Mouse (Mus musculus) myocyte (in vitro differentiated cells): ENCODE data around the gene Xcl1. TPM values are rescaled to one million over a fixed set of nuclear protein-coding genes. Genes with fewer than 3 reads are reported as not detected.
"Not testable (repeated sequence)": the region's sequence is repeated elsewhere in the genome, so short reads cannot be mapped to it uniquely, and the experiment has no call there.

Source experiments
- H3K27me3 ChIP-seq: one replicate; pipeline ENCODE4 v1.6.1; 2011; ENCODE audit not compliant: control insufficient read depth, insufficient read depth, insufficient read length
- H3K36me3 ChIP-seq: one replicate; pipeline ENCODE4 v1.6.1; 2011; ENCODE audit not compliant: control insufficient read depth, insufficient read depth
- H3K4me2 ChIP-seq: one replicate; pipeline ENCODE4 v1.6.1; 2011; ENCODE audit warnings: low read depth, control low read depth
- H3K4me3 ChIP-seq: one replicate; pipeline ENCODE4 v1.5.1; 2011; ENCODE audit warnings: mild to moderate bottlenecking, control low read depth, moderate library complexity
- H3K79me2 ChIP-seq: one replicate; pipeline ENCODE4 v1.6.1; 2011; ENCODE audit not compliant: control insufficient read depth, insufficient read depth
- H3ac ChIP-seq: one replicate; pipeline ENCODE4 v1.6.1; 2011; ENCODE audit not compliant: control insufficient read depth, insufficient read length
- CEBPB ChIP-seq: IDR thresholded peaks from 2 replicates; pipeline ENCODE4 v1.6.1; 2011; ENCODE audit warnings: mild to moderate bottlenecking, moderate library complexity; ENCODE audit not compliant: poor library complexity, insufficient read depth, severe bottlenecking
- E2F4 ChIP-seq: IDR thresholded peaks from one replicate; pipeline ENCODE4 v1.6.1; 2011; ENCODE audit warnings: mild to moderate bottlenecking, control low read depth, moderate library complexity; ENCODE audit not compliant: insufficient read depth
- MAX ChIP-seq: IDR thresholded peaks from one replicate; pipeline ENCODE4 v1.6.1; 2011; ENCODE audit warnings: low read depth, mild to moderate bottlenecking, control low read depth
- MYOD1 ChIP-seq, 3 experiments: IDR thresholded peaks; one replicate each; pipeline ENCODE4 v1.6.1; 2011; ENCODE audit warnings: control low read depth in 2 of 3, low read depth in 2 of 3, mild to moderate bottlenecking in 2 of 3, moderate library complexity in 1 of 3; ENCODE audit not compliant: insufficient read length in 2 of 3, control insufficient read depth in 1 of 3
- MYOG ChIP-seq, 3 experiments: IDR thresholded peaks; one replicate each; pipeline ENCODE4 v1.6.1; 2011; ENCODE audit warnings: control low read depth in 2 of 3, low read depth in 2 of 3, mild to moderate bottlenecking in 2 of 3; ENCODE audit not compliant: insufficient read length in 2 of 3, control insufficient read depth in 1 of 3, insufficient read depth in 1 of 3
- POLR2A ChIP-seq: IDR thresholded peaks from one replicate; pipeline ENCODE4 v1.6.1; 2011; ENCODE audit warnings: low read depth, mild to moderate bottlenecking, control low read depth, moderate library complexity; ENCODE audit not compliant: insufficient read length
- POLR2AphosphoS2 ChIP-seq: IDR thresholded peaks from one replicate; pipeline ENCODE4 v1.6.1; 2011; ENCODE audit warnings: low read depth, control low read depth; ENCODE audit not compliant: insufficient read length
- REST ChIP-seq: IDR thresholded peaks from one replicate; pipeline ENCODE4 v1.6.1; 2011; ENCODE audit warnings: mild to moderate bottlenecking, control low read depth, moderate library complexity; ENCODE audit not compliant: insufficient read depth, insufficient read length
- SRF ChIP-seq: IDR thresholded peaks from one replicate; pipeline ENCODE4 v1.6.1; 2011; ENCODE audit warnings: low read depth; ENCODE audit not compliant: control insufficient read depth, insufficient read length
- TCF12 ChIP-seq: IDR thresholded peaks from one replicate; pipeline ENCODE4 v1.6.1; 2011; ENCODE audit warnings: mild to moderate bottlenecking, control low read depth; ENCODE audit not compliant: poor library complexity, insufficient read depth, severe bottlenecking
- TCF3 ChIP-seq: IDR thresholded peaks from one replicate; pipeline ENCODE4 v1.6.1; 2011; ENCODE audit warnings: low read depth, control low read depth; ENCODE audit not compliant: insufficient read length
- USF1 ChIP-seq: IDR thresholded peaks from one replicate; pipeline ENCODE4 v1.6.1; 2011; ENCODE audit warnings: low read depth, mild to moderate bottlenecking, control low read depth, moderate library complexity
- polyA plus RNA-seq: library from polyadenylated mRNA; unstranded; fragments of >200 nt; fragmentation: generic; extraction: Trizol; gene quantifications from one replicate; pipeline ENCODE4 v1.2.1, GENCODE M21; 2012; ENCODE audit warnings: missing spikeins

Xcl1 gene
- 0.10 TPM for polyA plus RNA-seq

GRCm38 (mm10) chr1:164935477-164936044 is at the start of gene Xcl1:
Gene Xcl1, minus strand, starts transcription at chr1:164935527.
- no peaks in the 10 kb centered on the region for H3K27me3 ChIP-seq
- TF ChIP-seq MYOD1 (IDR thresholded peaks at IDR 0.05; ENCODE audit: control insufficient read depth in 1 of 3, insufficient read length in 2 of 3, low read depth in 2 of 3) (peak in 1 of 3 experiments; percentile 40), TCF3 (no peak), SRF (no peak)
- no peaks in the 10 kb centered on the region for H3K36me3 ChIP-seq
- no peak within 1 kb of the TSS for H3ac ChIP-seq
- H3K79me2 ChIP-seq, result no peaks in the 10 kb centered on the region
- H3K4me2 ChIP-seq, result no peak within 1 kb of the TSS
- no peak within 1 kb of the TSS for H3K4me3 ChIP-seq

GRCm38 (mm10) chr1:164984681-164985080 is 49.4 kb upstream of the Xcl1 start:
- not testable (repeated sequence) for H3K36me3 ChIP-seq, H3K27me3 ChIP-seq, H3K4me2 ChIP-seq, H3K4me3 ChIP-seq, H3ac ChIP-seq, H3K79me2 ChIP-seq

GRCm38 (mm10) chr1:164977351-164977750 is 42.0 kb upstream of the Xcl1 start:
- Histone ChIP-seq H3K4me3 (no peak overlapping the region), H3ac (no peak overlapping the region), H3K27me3 (no peaks in the 10 kb centered on the region), H3K36me3 (no peaks in the 10 kb centered on the region), H3K79me2 (no peaks in the 10 kb centered on the region), H3K4me2 (no peak overlapping the region)
- TF ChIP-seq USF1, result no peak
- peak; percentile 66 for TF ChIP-seq CEBPB

GRCm38 (mm10) chr1:164975729-164976128 is 40.4 kb upstream of the Xcl1 start:
- Histone ChIP-seq H3K36me3 (no peaks in the 10 kb centered on the region), H3K27me3 (no peaks in the 10 kb centered on the region), H3ac (no peak overlapping the region), H3K4me2 (no peak overlapping the region), H3K4me3 (no peak overlapping the region), H3K79me2 (no peaks in the 10 kb centered on the region)
- TF ChIP-seq TCF3 (no peak), POLR2A (no peak), CEBPB (no peak), REST (no peak), POLR2AphosphoS2 (no peak), TCF12 (no peak), E2F4 (no peak), SRF (no peak), MYOG (IDR thresholded peaks at IDR 0.05; ENCODE audit: control insufficient read depth in 1 of 3, insufficient read depth in 1 of 3, insufficient read length in 2 of 3, low read depth in 2 of 3) (no peak), USF1 (no peak), MYOD1 (IDR thresholded peaks at IDR 0.05; ENCODE audit: control insufficient read depth in 1 of 3, insufficient read length in 2 of 3, low read depth in 2 of 3) (no peak), MAX (no peak)

- Histone ChIP-seq H3K36me3 (no peaks in the 10 kb centered on the region), H3K4me3 (no peak overlapping the region), H3K4me2 (no peak overlapping the region), H3K27me3 (no peaks in the 10 kb centered on the region), H3K79me2 (no peaks in the 10 kb centered on the region), H3ac (no peak overlapping the region)
- TF ChIP-seq POLR2AphosphoS2, result no peak
- no peak for TF ChIP-seq MAX
- TF ChIP-seq POLR2A, result no peak
- TF ChIP-seq E2F4, result no peak
- no peak for TF ChIP-seq CEBPB
- TF ChIP-seq TCF12, result no peak
- TF ChIP-seq TCF3, result no peak
- no peak for TF ChIP-seq SRF
- no peak for TF ChIP-seq MYOG (IDR thresholded peaks at IDR 0.05; ENCODE audit: control insufficient read depth in 1 of 3, insufficient read depth in 1 of 3, insufficient read length in 2 of 3, low read depth in 2 of 3)
- no peak for TF ChIP-seq MYOD1 (IDR thresholded peaks at IDR 0.05; ENCODE audit: control insufficient read depth in 1 of 3, insufficient read length in 2 of 3, low read depth in 2 of 3)
- no peak for TF ChIP-seq USF1
Measured at GRCm38 (mm10) chr1:164975276-164975675, 39.9 kb upstream of the Xcl1 start.

- Histone ChIP-seq H3K27me3 (no peaks in the 10 kb centered on the region), H3K4me3 (no peak overlapping the region), H3ac (no peak overlapping the region), H3K4me2 (no peak overlapping the region), H3K36me3 (no peaks in the 10 kb centered on the region), H3K79me2 (no peaks in the 10 kb centered on the region)
- no peak for TF ChIP-seq REST
Measured at GRCm38 (mm10) chr1:164973790-164974189, 38.5 kb upstream of the Xcl1 start.
